Mouse (Mus musculus): ENCODE data around the gene Rad54l. TPM values are rescaled to one million over a fixed set of nuclear protein-coding genes. Genes with fewer than 3 reads are reported as not detected.

The Rad54l gene
- 1.9 and 2.1 TPM in 2 replicates for polyA plus RNA-seq (2012)

GRCm38 (mm10) chr4:116123602-116124519 lies at the start of gene Rad54l, which contains the start of gene Pomgnt1:
Gene Rad54l, minus strand, starts transcription at chr4:116123690.
Gene Pomgnt1, plus strand, starts transcription at chr4:116123840.

DNA sequence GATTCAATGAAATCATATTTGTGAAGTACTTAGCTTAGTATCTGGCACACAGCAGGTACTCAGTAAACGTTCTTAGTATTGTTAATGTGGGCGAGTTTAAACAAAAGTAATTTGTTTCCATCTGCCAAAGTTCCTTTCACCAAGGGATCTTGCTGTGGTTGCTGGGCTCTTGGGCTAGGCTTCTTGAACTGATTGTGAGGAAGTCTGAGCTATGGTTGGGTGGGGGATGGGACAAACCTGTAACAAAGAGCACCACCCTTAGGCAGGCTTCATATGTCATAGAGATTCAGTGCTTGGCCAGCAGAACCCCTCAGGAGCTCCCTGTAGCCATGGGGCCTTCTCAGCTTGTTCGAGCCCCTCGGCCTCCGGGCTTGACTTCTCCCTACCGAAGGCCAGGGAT lies 49.6 kb upstream of the Rad54l start, which contains the start of the genes 1700042G07Rik and Gm49337:
Gene 1700042G07Rik (plus strand): TSS at position 301 of the 400 bp plus-strand sequence.
Gene Gm49337 (plus strand): TSS at position 313 of the 400 bp plus-strand sequence.

GRCm38 (mm10) chr4:116167404-116167803 lies 43.9 kb upstream of the Rad54l start, which contains the start of gene Tspan1:
Gene Tspan1, minus strand, starts transcription at chr4:116167601.

GRCm38 (mm10) chr4:116151238-116151637 lies 27.7 kb upstream of the Rad54l start, which contains the start of gene Lurap1:
Gene Lurap1, minus strand, starts transcription at chr4:116151338.

DNA sequence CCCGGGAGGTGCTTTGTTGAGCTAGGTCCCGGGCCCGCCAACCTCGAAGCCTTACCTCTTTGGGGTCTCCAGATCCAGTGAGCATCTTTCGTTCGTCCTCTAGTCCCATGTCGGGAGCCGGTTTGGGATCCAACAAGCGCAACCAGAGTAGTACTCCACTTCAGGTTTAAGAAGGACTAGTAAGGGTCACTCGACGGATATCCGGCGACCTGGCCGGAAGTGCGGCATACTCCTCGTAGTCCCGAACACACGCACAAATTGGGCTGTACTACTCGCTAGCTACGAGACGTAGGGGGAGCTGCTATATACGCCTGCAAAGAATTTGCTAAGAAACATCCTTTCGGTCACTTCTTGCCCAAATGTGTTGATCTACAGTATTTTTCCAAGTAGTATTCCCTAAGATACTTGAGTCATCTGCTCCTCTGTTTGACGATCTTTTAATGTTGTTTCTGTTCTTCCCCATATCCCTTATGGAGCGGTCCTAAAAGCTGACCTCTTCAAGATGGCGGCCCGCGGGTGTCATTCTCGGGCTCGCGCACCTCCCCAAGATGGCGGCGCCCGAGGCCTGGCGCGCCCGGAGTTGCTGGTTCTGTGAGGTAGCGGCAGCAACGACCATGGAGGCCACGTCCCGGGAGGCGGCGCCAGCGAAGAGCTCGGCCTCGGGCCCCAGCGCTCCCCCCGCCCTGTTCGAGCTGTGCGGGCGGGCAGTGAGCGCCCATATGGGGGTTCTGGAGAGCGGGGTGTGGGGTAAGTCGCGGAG lies 48.4 kb downstream of the Rad54l start, which contains the start of the genes Uqcrh and Lrrc41:
Gene Uqcrh (minus strand): TSS at position 211 of the 760 bp plus-strand sequence.
Gene Lrrc41 (plus strand): TSS at position 409 of the 760 bp plus-strand sequence.

DNA sequence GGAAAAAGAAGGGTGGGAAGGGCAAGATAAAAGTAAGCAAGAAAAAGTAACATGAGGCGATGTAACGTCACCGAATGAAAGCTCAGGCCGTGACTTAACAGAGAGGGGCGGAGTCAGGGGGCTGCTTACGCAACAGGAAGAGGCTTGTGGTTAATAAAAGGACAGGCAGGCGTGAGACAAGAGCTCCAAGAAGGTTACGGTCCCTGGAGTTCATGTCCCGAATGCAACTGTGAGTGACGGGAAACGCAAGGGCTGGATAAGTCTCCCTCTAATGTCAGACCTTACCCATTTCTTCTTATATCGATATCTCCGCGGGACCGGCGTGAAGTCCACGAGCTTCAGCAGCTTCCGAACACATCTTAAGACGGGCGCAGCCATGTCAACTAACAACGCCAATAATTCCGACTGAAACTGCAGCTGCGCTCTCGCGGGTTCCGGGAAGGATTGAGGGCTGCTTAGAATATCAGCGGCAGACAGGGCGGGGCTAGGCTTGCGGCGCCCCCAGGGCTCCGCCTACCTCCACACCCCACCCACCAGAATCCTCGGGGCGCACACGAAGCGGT lies 70.0 kb downstream of the Rad54l start, which contains the start of gene Nsun4:
Gene Nsun4 (minus strand): TSS at position 478 of the 563 bp plus-strand sequence.

Other genes with a start within 250 kb of the Rad54l start
- gene Kncn, start 239.3 kb downstream of the Rad54l start, polyA plus RNA-seq (2012) = not detected in 2 replicates
- gene 6430628N08Rik, start 233.0 kb downstream of the Rad54l start, polyA plus RNA-seq (2012) = 0.04 TPM in 1 of 2 replicates, not detected in the other
- gene Dmbx1, start 183.8 kb downstream of the Rad54l start, polyA plus RNA-seq (2012) = not detected in 2 replicates
- 3.4 and 6.1 TPM in 2 replicates for gene Faah, start 105.8 kb downstream of the Rad54l start, polyA plus RNA-seq (2012)
- 0.32 and 0.74 TPM in 2 replicates for gene Nsun4, start 69.8 kb downstream of the Rad54l start, polyA plus RNA-seq (2012)
- 41.1 and 52.1 TPM in 2 replicates for gene Uqcrh, start 48.6 kb downstream of the Rad54l start, polyA plus RNA-seq (2012)
- 12.2 and 13.5 TPM in 2 replicates for gene Lrrc41, start 48.4 kb downstream of the Rad54l start, polyA plus RNA-seq (2012)
- gene Pomgnt1, start 150 bp upstream of the Rad54l start, polyA plus RNA-seq (2012) = 8.3 and 11.6 TPM in 2 replicates
- gene Lurap1, start 27.6 kb upstream of the Rad54l start, polyA plus RNA-seq (2012) = 0.01 and 0.31 TPM in 2 replicates
- not detected in 2 replicates for gene Tspan1, start 43.9 kb upstream of the Rad54l start, polyA plus RNA-seq (2012)
- gene 1700042G07Rik, start 49.7 kb upstream of the Rad54l start, polyA plus RNA-seq (2012) = not detected in 2 replicates
- not detected in 2 replicates for gene Gm49337, start 49.7 kb upstream of the Rad54l start, polyA plus RNA-seq (2012)
- gene Pik3r3, start 97.9 kb upstream of the Rad54l start, polyA plus RNA-seq (2012) = 0.67 and 1.5 TPM in 2 replicates

Measured in megakaryocyte-erythroid progenitor cell, adult 5 weeks (primary cell).